Mouse (Mus musculus): ENCODE data around the gene B3glct.

- TF ChIP-seq CTCF (conservative IDR thresholded peaks at IDR 0.05; ENCODE audit: low read length) = no peak
- no peak for TF ChIP-seq POU5F1 (IDR thresholded peaks at IDR 0.05; ENCODE audit: borderline replicate concordance, low read length)
Measured at GRCm38 (mm10) chr5:149769666-149770065, 91.6 kb downstream of the B3glct start.

Data from E14TG2a.4 (cell line).